Mouse (Mus musculus) megakaryocyte, embryonic 14.5 days (primary cell): Measurements from ENCODE around the gene Hpcal1.

Experiments used
- FLI1 ChIP-seq: IDR thresholded peaks from 2 replicates; pipeline ENCODE4 v1.6.1; 2012; ENCODE audit warnings: low read length, inconsistent platforms, mixed read lengths
- GATA1 ChIP-seq: IDR thresholded peaks from 3 replicates; pipeline ENCODE4 v1.6.1; 2012; ENCODE audit warnings: mixed read lengths, low read length, inconsistent platforms, borderline replicate concordance

- TF ChIP-seq GATA1 (no peak), FLI1 (no peak)
Observed at GRCm38 (mm10) chr12:17718146-17718545, 27.5 kb downstream of the Hpcal1 start.
